Mouse (Mus musculus): ENCODE results near the gene Pitpnm2. TPM values are rescaled to one million over a fixed set of nuclear protein-coding genes. Genes with fewer than 3 reads are reported as not detected.

Pitpnm2 gene
- total RNA-seq, 2 experiments from 2014 or later = 125 to 126 TPM

DNA sequence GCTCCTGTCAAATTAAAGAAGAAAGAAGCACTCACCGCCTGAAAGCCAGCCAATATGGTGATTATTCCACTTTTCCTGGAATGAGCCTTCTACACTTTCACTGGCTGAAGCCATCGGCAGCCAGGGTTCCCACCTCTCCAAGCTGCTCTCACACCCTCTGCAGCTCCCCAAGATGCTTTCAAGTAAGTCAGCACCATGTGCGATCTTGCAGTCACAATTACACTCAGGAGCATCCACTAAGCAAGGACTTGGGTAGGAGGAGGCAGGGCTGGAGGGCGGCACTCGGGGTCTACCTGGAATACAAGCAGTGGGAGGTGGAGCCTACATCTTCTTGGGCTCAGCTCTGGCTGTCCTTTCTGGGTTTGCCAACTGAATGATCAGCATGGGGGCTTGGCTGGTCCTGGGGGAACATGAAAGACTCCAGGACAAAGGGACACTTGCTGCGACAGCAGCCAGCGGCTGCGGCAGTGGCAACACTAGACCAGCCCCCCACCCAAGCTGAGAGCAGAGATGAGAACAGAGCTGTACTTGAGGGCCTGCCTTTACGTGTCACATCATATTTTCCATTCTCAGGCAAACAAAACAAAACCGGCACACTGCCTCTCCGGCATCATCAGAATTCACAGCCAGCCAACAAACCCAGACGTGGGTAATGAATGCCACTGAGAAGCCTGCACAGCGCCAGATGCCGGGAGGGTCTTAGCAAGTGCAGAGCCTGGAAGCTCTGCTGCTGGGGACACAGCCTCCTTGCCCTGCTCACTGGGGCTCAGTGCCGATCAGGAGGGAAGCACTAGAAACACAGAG is 64.5 kb downstream of the Pitpnm2 start:
- peak in 1 of 2 experiments; percentile 55 for DNase-seq (ENCODE audit: low spot score in 2 of 2)

DNA sequence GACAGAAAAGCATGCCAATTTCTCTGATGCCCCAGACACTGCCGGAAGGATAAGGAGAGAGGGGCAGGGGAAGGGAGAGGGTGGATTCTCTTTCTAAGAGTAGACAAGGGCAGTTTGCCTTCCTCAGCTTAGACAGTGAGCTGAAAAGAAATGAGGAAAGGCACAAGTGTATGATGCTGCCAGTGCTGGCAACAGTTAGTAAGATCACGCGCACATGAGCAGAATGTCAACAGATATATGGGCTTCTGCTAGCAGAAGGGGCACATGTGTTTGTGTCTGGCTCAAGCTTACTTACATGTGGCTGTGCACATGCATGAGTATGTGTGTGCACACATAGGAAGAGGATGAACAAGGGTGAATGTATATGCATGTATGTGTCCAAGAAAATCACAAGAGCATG is 65.4 kb downstream of the Pitpnm2 start:
- DNase-seq (ENCODE audit: low spot score in 2 of 2) = no peak

DNA sequence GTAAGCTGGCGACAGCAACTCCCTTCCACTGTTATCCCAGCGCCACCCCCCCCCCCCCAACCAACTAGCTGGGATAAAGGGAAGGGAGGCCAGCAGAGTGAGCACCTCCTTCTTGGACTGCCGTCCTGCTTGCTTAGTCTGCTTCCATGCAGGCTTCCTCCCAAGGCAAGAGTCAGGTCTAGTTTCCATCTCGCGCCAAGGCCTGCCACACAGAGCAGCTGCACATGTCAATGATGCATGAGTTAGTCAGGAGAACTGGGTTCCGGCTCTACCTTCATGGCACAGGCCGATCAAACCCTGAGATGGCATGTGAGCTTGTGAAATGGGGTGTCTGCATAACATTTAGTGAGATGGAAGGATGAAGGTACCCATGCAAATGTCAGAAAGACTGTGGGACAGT is 66.9 kb downstream of the Pitpnm2 start:
- no peak for DNase-seq (ENCODE audit: low spot score in 2 of 2)

DNA sequence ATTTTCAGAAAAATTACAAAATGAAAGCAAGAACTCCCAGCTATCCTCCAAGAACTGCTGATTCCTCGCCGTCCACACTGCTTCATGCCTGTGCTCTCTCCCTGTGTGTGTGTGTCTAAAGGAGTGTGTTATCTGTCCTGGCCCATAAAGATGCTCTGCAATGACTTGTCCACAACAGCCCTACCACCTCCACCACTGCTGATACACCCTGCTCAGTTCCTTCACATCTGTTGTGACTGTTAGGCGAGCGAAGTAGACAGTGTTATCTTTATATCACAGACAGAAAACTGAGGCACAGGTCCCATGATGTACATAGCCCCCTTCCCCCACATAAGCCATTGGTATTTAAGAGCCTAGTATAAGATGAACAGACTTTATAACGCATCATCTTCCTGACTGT is 67.5 kb downstream of the Pitpnm2 start:
- no peak for DNase-seq (ENCODE audit: low spot score in 2 of 2)

DNA sequence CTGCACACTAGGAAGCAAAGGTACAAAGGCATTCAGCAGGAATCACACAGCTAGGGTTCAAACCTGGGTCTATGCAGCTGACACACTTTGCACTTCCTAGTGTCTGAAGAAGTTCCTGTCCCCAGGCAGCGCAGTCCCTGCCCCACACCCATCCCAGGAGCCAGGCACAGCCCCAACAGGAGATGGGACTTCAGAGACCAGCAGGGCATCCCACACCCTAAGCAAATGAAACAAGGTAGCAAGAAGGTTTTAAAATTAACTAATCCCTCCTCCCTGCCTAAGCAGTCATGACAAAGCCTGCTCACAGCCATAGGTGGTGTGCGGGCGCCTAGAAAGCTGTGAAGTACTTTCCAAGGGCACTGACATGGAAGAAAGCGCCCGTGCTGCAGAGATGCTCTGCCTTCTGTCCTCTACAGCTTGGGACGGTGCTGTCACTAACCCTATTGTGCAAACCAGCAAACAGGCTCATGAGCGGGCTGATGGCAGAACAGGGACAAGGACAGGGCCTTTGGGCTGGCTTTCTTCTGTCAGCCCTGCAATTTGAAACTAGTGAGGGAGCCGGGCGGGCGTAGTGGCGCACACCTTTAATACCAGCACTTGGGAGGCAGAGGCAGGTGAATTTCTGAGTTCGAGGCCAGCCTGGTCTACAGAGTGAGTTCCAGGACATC is 68.9 kb downstream of the Pitpnm2 start:
- DNase-seq (ENCODE audit: low spot score in 2 of 2) = no peak

DNA sequence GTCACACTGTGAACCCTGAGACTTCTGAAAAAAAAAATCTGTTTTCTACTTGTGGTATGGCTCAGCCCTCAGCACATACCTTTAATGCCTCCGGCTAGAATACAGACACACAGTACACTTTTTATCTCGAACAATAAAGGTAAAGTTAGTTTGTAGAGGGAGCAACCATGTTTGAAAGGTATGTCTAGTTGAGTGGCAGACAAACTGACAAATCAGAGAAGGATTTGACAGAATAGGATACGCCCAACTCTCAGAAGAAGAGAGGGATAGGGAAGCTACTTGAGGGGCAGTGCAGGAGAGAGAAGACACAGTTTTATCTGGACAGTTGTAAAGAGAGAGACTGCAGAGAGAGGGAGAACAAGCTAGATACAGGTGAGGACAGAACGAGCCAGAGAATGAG is 70.1 kb downstream of the Pitpnm2 start:
- DNase-seq (ENCODE audit: low spot score in 2 of 2) = no peak

DNA sequence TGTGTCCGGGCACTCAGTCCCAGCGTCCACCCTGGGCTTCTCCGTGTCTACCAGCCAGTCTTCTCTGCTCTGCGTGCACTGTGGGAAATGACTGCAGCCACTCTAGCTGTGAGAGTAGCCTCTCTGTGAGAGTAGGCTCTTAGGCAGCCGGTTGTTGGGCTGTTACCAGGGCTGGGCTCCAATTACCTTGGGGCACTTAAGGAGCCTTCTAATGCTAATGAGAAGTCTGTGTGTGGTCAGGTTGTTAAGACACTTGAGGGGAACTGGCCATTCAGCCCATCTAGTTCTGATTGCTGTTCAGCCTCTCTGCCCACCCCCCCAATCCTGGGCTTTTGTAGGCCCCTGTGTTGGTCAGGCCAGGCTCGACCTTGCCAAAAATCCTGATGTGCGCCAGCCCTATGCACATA is 72.8 kb downstream of the Pitpnm2 start:
- peak in 1 of 2 experiments; percentile 59 for DNase-seq (ENCODE audit: low spot score in 2 of 2)

DNA sequence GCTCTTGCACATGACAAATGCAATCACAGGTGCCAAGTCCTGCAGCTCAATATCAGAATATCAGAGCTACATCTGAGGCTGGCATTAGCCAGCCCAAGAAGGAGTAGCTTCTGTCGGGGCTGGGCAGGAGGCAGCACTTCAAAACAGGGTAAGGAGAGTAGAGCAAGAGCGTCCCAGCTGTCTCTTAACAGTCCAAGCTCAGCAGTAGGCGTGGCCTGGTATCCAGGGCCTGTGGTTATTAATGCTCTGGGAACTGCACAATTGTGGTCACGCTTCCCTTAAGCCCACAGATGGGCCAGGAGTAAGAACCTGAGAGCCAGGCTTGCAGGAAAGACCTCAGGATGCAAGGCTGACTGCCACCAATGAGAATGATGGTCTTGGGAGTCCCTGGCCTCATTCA is 74.4 kb downstream of the Pitpnm2 start:
- DNase-seq (ENCODE audit: low spot score in 2 of 2) = no peak

DNA sequence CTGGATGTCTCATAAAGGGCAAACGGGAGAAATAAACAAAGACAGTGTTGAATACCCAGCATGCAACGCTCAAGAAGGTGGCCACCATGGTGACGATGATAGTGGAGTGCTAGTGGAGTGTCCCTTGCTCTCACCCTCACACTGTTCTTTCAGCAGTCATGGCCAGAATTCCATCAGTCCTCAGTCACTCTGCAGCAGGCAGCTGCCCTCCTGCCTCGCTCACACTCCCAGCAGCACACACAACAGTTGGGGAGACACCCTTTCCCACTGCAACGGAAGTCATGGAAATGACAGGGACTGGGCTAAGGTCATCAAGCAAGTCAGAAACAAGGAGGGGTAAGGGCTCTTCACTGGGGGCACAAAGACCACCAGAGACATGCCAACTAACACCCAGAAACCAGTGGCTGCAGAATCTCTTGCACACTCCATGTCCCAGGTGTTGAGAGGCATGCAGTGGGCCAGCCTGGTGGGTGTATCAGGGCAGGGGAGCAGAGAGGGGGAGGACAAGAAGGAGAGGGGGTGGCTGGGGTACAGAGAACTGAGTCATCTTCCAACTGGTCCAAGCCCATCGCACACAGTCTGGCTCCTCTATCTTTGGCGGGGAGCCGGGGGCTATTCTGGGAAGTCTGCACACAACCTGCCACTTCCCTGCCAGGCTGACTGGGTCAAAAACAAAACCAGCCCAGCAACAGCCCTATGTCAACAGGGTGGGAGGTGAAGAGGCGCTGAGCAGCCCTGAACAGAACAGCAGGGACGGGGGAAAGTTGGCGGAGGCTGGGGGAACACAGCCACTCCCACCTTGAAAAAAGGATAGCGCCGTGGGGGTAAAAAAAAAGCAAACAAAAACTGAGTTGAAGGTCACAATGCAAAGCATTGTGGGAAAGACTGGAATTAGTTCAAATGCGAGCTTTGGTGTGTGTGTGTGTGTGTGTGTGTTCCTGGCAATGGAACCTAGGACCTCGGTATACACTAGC is 76.3 kb downstream of the Pitpnm2 start:
- peak; percentile 78 to 80 for DNase-seq (ENCODE audit: low spot score in 2 of 2)

DNA sequence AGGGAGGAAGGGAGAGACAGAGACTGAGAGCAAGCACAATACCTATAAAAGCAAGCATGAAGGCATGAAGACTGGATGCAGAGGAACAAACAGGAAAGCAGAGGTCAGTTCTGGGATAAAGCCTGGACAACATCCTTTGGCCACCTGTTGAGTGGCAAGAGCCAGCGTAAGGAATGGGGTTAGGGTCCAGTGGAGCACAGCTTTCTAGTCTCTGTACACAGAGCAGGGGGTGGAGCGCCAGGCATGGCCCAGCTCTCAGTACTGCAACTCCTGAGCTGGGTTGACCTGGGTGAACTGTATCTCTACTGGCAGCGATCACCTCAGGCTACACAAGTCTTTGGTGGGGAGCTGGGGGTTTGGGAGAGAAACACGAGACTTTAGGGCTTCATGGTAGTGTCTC is 77.3 kb downstream of the Pitpnm2 start:
- no peak for DNase-seq (ENCODE audit: low spot score in 2 of 2)

DNA sequence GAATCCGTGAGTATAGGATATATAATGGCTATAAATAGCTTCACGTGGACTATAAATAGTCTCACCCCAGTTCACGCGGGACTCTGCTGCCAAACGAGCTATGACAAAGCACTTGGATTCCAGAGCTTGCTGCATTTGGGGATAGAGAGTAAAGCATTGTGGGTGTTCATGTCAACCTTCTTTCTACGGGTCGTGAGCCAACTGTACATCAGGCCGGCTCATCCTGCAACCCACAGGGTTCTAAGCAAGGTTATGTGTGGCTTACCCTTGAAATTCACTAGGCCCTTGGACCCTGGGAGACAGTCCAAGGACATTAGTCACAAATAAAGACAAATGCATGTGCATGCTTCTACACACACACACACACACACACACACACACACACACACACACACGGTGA is 77.8 kb downstream of the Pitpnm2 start:
- DNase-seq (ENCODE audit: low spot score in 2 of 2) = no peak

DNA sequence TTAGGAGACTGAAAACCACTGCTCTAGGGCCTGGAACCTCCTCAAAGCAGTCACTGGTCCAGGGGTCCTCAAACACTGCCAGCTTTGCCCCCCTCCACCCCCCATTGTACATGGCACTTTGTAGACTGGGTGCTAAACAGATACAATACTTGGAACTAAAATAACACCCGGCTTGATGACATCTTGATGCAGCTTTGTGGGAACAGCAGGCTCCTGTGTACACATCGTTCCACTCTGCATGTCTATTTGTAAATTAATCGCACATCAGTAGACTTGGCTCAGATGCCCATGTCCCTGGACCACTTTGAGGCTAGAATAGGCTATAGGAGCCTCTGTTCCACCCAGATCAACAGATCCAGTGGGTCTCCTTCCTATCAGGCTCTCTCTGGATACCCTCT is 80.3 kb downstream of the Pitpnm2 start:
- no peak for DNase-seq (ENCODE audit: low spot score in 2 of 2)

DNA sequence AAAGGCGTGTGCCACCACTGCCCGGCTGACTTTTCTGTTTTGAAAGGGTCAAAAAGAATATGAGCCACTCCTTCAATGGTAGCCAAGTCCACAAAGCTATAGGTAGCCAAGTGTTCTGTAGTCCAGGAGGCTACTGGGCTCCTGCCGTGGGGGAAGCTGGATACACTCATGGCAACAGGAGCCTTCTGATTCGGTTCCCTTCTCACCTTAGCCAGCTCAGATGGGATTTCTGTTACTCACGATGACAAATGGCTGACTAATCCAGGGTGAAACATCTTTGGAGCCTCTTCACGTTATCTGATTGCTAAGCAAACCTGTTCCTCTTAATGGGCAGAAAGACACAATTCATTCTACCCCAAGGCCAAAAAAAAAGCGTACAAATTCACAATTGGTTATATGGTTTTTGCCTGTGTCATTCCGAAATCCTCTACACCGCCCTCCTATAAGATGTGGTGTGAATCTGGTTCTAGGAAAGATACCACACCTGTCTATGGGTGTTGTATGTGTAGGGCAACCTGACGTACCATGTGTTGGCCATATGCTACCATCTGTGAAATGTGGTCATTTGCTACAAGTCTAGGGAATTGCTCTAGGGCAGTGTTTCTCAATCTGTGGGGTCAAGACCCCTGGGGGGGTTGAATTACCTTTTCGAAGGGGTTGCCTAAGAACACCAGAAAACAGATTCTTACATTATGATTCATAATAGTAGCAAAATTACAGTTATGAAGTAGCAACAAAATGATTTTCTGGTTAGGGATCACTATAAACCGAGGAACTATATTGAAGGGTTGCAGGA is 80.9 kb downstream of the Pitpnm2 start:
- no peak for DNase-seq (ENCODE audit: low spot score in 2 of 2)

DNA sequence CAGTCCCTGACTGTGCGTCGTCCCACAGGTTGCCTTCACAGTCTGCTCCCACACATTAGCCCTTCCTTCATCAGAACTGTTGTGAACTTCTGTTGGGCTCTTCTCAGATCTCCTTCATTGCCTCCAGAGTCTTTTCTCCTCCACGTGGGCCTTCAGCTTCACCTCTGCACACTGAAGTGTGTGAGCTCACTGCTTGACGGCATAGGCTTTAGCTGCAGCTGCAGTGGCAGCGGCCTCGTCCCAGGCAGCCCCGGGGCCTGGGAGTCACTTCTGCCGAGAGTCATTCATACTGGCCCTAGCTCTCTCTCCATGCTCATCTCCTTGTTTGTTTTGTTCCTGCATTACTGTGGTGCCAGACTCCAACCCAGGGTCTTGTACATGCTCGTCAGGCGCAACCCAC is 81.9 kb downstream of the Pitpnm2 start:
- no peak for DNase-seq (ENCODE audit: low spot score in 2 of 2)

DNA sequence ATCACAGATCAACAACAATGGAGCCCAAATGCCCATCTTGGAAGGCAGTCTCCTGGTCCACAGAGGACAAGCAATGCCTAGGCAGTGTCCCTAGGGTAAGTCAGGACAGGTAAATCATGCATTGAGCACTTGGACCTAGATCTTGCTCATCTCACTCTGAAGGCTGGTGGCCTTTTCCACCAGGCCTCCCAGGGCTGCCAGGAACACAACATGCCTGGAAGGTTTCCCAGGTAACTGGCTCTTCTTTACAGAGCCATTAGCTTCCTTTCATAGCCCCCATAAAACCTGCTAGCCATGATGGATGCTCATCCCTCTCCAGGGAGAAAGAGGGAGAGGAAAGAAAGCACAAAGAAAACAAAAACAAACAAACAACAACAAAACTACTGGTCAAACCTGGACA is 82.8 kb downstream of the Pitpnm2 start:
- no peak for DNase-seq (ENCODE audit: low spot score in 2 of 2)

DNA sequence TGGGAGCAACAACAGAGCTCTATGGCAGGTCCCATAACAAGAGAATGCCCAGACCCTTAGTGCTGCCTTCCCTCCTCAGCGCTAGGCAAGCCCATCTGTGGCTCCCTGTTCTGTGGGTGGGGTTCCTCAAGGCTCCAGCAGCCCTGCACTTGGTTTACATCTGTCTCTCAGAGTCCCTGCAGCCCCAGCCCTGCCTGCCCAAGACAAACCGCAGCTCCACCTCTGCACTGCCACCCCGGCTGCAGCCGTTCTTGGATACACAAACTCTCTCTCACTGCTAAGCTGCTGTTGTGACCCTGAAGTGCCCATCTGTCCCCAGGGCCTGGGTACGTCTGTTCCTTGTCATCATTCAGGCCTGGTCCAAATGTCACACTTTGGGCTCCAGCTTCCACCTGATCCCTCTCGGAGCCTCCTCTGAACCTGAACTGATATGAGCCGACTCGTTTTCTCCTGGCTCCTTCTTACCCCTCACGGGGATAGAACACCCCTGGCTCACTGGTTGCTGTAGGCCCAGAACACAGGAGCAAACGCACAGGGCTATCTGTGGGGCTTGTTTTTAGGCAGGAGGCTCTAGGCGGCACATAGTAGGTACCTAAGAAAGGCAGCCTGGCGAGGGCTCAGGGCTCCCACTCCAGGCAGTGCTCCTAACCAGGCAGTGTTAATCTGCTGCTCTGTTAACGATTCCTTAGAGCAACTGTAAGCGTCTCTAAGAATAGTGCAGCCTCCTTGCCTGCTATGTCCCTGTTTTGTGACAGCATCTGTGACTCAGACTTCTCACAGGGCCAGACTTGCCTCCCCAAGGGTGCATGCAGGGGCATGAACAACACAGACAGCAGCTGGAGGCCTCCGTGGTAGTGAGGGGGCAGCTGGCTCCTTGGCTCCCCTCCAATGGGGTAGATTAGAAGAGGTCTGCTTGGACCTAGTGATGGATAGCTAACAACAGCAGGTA is 83.7 kb downstream of the Pitpnm2 start:
- DNase-seq (ENCODE audit: low spot score in 2 of 2) = no peak

DNA sequence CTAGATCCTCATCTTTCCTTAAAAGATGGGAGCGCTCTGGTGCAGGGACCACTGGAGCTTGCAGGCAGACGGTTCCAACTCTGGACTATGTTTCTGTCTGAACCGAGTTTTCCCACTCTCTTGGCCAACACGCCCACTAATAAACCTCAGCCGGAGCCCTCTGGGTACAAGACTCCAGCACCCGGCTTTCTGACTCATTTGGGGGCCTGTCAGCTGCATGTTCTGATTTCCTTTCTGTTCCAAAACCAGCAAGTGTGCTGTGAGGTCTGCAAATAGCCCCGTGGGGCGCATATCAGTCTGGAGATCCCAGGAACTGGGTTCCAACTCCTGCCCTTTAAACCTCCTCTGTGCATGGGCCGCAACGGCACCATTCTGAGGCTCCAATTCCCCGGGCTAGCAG is 86.1 kb downstream of the Pitpnm2 start:
- DNase-seq (ENCODE audit: low spot score in 2 of 2) = no peak

DNA sequence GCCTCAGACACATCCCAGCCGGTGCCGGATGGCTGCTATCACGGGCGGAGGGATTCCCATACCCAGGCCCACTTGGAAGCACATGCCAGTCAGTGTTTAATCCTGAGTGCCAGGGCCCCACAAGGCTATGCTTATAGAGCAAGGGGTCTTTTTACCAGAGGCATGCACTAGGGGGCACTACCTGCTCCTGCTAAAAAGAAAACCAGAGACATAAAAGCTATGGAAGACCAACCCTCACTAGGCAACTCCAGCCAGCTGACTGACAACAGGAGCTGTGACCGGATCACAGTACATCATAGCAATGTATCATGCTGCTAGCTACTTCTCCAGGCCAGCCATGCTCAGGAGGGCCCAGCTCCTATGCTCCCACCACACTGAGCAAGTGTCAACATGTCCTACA is 87.0 kb downstream of the Pitpnm2 start:
- DNase-seq (ENCODE audit: low spot score in 2 of 2) = peak; percentile 76 to 80

DNA sequence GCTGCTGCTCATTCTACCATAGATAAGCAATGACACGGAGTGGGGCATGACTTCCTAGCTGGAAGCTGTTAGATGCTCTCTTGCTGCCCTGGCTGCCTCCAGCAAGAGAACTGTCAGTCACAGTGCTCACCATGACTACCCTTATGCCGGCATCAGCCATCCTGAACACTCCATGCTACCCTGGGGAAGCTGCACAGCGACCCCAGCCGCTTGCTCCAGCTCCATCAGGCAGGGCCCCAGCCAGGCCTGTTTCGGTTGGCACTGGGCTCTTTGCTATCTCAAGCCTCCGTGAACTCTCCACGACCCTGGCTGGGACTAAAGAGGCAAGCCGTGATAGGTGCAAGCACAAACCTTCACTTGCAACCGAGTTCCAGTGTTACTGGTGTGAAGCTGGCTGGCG is 87.7 kb downstream of the Pitpnm2 start:
- DNase-seq (ENCODE audit: low spot score in 2 of 2) = peak; percentile 45 to 52

DNA sequence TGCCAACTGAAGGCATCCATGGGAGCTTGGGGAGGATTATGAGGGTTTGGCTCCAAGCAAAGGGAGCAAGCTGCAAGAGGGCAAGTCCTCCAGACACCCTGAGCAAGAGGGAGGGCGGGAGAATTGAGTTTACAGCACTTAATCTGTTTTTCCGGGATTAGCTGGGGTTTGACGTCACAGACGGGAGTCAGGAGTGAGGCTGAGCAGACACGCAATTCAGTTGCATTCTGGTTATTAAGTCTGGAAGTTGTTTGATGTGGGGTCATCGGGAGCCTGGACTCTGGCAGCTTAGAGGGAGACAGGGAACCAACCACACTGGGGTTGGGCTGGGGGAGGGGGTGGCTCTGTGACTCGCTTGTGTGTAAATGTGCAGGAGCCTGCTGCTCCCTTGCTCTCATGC is 90.1 kb downstream of the Pitpnm2 start:
- no peak for DNase-seq (ENCODE audit: low spot score in 2 of 2)
